Comparison of ENCODE assay signal across 8 mouse cellular contexts in the genomic region with DNA sequence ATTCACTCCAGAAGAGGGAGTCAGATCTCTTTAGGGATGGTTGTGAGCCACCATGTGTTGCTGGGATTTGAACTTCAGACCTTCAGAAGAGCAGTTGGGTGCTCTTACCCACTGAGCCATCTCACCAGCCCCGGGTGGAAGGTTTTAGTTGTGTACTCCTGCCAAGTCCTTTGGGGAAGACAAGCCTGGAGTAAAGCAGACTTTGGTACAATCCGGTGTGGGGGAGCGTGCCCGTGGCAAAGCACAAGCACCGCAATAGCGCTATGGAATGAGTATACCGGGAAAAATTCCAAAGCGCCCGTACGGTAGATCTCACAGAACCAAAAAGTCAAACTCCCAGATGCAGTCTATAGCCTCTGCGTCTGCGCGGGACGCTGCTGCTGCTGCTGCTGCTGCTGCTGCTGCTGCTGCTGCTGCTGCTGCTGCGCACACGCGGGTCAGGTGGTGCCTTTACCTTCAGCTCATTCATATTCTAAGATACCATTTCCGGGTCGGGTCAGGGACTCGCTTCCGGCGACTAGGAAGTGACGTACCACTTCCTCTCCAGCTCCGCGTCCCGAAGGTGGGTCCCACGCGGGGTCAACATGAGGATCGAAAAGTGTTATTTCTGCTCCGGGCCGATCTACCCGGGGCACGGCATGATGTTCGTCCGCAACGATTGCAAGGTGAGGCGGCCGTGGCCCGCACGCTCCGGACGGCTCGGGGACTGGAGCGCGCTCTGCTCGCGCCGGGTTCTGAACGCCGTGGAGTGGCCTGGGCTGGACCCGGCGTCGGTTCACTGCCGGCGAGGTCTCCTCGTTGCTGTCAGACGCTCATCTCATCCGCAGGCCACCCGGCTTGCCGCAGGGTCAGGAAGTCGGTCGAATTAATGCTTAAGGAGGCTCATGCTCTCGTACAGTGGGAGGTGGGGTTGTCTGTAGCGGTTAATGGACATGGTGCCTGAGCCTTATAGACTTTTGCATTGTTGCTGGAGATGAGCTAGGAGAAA. TPM values are rescaled to one million over a fixed set of nuclear protein-coding genes. Genes with fewer than 3 reads are reported as not detected.
DNase-seq lines count a peak whose midpoint lies in the region; ATAC-seq and TF ChIP-seq lines count a peak whose summit lies in the region.

A gene (plus strand): TSS at position 508 of the 988 bp plus-strand sequence.

- under 1% methylated on average over 64 of the region's 64 CpGs for WGBS in forebrain, embryonic 14.5 days
- under 1% methylated on average over 64 of the region's 64 CpGs for WGBS in neural tube, embryonic 15.5 days

- H3K27ac ChIP-seq in ES-E14 (ENCODE audit: insufficient read depth, low read depth, low read length, poor library complexity, severe bottlenecking) = peak within 1 kb of the TSS; percentile 85
- peak within 1 kb of the TSS; percentile 60; the same call in 1 of the 2 replicates for H3K27ac ChIP-seq in forebrain, embryonic 14.5 days (ENCODE audit: low read depth, low read length)
- H3K27ac ChIP-seq in neural tube, embryonic 15.5 days (replicated peaks) = peak within 1 kb of the TSS; percentile 81

- no peaks in the 10 kb centered on the region; the same call in 1 of the 2 replicates for H3K27me3 ChIP-seq in forebrain, embryonic 14.5 days (replicated peaks; ENCODE audit: control insufficient read depth, insufficient read depth, low read length)
- peaks cover 3% of the 10 kb centered on the region for H3K27me3 ChIP-seq in neural tube, embryonic 15.5 days (replicated peaks)

- ATAC-seq in forebrain, embryonic 14.5 days = peak; percentile 98
- peak; percentile 99 for ATAC-seq in neural tube, embryonic 15.5 days (ENCODE audit: low FRiP score)

- in situ Hi-C loops in ES-E14 (cut with MboI; ENCODE audit: low sequenced_read_pairs in 2 of 2, unreplicated experiment in 2 of 2) = no loop called here

- H3K4me3 ChIP-seq in ES-E14 (ENCODE audit: insufficient read depth in 1 of 2, low read depth in 1 of 2, low read length in 2 of 2, poor library complexity in 1 of 2, severe bottlenecking in 1 of 2) = peak within 1 kb of the TSS; percentile 73 to 95
- peak within 1 kb of the TSS; percentile 90 for H3K4me3 ChIP-seq in forebrain, embryonic 14.5 days (ENCODE audit: low read depth, low read length)
- peak within 1 kb of the TSS; percentile 99 for H3K4me3 ChIP-seq in neural tube, embryonic 15.5 days (replicated peaks)

- H3K4me2 ChIP-seq in forebrain, embryonic 14.5 days (ENCODE audit: low read length) = peak within 1 kb of the TSS; percentile 77
- H3K4me2 ChIP-seq in neural tube, embryonic 15.5 days = peak within 1 kb of the TSS; percentile 87

- peak; percentile 81 for DNase-seq in ES-E14 (ENCODE audit: low read depth, low spot score)
- DNase-seq in cerebellum, adult 11 months = peak; percentile 79
- peak; percentile 96 for DNase-seq in forebrain, embryonic 14.5 days (ENCODE audit: low spot score)
- peak; percentile 72 to 81 for DNase-seq in heart, postnatal 14 days
- peak; percentile 91 for DNase-seq in layer of hippocampus, adult 11-12 months (ENCODE audit: low spot score)
- DNase-seq in lung, adult 18-20 months = peak; percentile 89
- peak; percentile 89 for DNase-seq in testis, postnatal 14 days (ENCODE audit: low spot score)

- peaks cover 14% of the 10 kb centered on the region for H3K36me3 ChIP-seq in ES-E14 (ENCODE audit: control insufficient read depth, insufficient read depth, low read length, poor library complexity, severe bottlenecking)
- peaks cover 28% of the 10 kb centered on the region for H3K36me3 ChIP-seq in forebrain, embryonic 14.5 days (ENCODE audit: control insufficient read depth, insufficient read depth, low read length)
- peaks cover 25% of the 10 kb centered on the region for H3K36me3 ChIP-seq in neural tube, embryonic 15.5 days

- no peaks in the 10 kb centered on the region for H3K9me3 ChIP-seq in ES-E14 (ENCODE audit: control insufficient read depth, insufficient read depth, low read depth, low read length)
- no peaks in the 10 kb centered on the region for H3K9me3 ChIP-seq in forebrain, embryonic 14.5 days (replicated peaks; ENCODE audit: control insufficient read depth, low read length)
- H3K9me3 ChIP-seq in neural tube, embryonic 15.5 days (replicated peaks) = no peaks in the 10 kb centered on the region

- intact Hi-C loops in heart, postnatal 14 days (cut with DNase I) = no loop called here

- peak within 1 kb of the TSS; percentile 85 for H3K9ac ChIP-seq in ES-E14 (ENCODE audit: insufficient read depth, low read depth, low read length, poor library complexity, severe bottlenecking)
- peak within 1 kb of the TSS; percentile 82 for H3K9ac ChIP-seq in forebrain, embryonic 14.5 days (ENCODE audit: low read length)
- peak within 1 kb of the TSS; percentile 82 for H3K9ac ChIP-seq in neural tube, embryonic 15.5 days (replicated peaks)

- H3K4me1 ChIP-seq in ES-E14 (ENCODE audit: control insufficient read depth in 2 of 2, insufficient read depth in 2 of 2, low read length in 2 of 2, poor library complexity in 1 of 2) = 0 out of 4 replicates have a peak, but pooled peaks cover 0 to 1% of the 10 kb centered on the region in 2 experiments
- H3K4me1 ChIP-seq in forebrain, embryonic 14.5 days (ENCODE audit: control insufficient read depth, insufficient read depth, low read length) = peaks cover 2% of the 10 kb centered on the region; the same call in 1 of the 2 replicates
- peaks cover 17% of the 10 kb centered on the region for H3K4me1 ChIP-seq in neural tube, embryonic 15.5 days

TF ChIP-seq in ES-E14, 5 proteins besides CTCF, POLR2A, EP300 and RAD21:
- TF ChIP-seq CHD2 (IDR thresholded peaks at IDR 0.05; ENCODE audit: low read depth, low read length) = no peak
- TF ChIP-seq HCFC1 (IDR thresholded peaks at IDR 0.05; ENCODE audit: borderline replicate concordance, insufficient read depth, low read length) = peak; percentile 81
TF ChIP-seq in ES-E14: peak in this region for 1.

RNA-seq across cellular contexts. Expression of the gene that starts here (rescaled TPM):
- 115 and 147 TPM in 2 replicates for total RNA-seq in ES-E14 (2012; rRNA removed)
- polyA plus RNA-seq in forebrain, embryonic 14.5 days (2014; fragmentation: Nextera tagmentation; extraction: Ambion mirVana) = 135 and 138 TPM in 2 replicates
- total RNA-seq in heart, postnatal 14 days (2021) = 10 to 100 TPM; 48.5 to 56.0 TPM
- 92.6 and 101 TPM in 2 replicates for polyA plus RNA-seq in neural tube, embryonic 15.5 days (2015; fragmentation: Nextera tagmentation; extraction: Ambion mirVana)

Comparison
In these comparisons a context has a peak if more than half of its experiments do, and no peak if none do; other contexts are left out.
1. Peak in every context shown above with its lines: DNase-seq, ATAC-seq, H3K4me3 ChIP-seq and H3K27ac ChIP-seq.